Mouse (Mus musculus) cerebellum, adult 9-10 months (tissue): ENCODE results near the gene Ylpm1.
A peak's percentile ranks its signal among the peaks of the same experiment; 100 is the strongest.

Experiments
- DNase-seq: peaks from one replicate; pipeline ENCODE4 v3.0.0; 2022

Ylpm1 gene

DNA sequence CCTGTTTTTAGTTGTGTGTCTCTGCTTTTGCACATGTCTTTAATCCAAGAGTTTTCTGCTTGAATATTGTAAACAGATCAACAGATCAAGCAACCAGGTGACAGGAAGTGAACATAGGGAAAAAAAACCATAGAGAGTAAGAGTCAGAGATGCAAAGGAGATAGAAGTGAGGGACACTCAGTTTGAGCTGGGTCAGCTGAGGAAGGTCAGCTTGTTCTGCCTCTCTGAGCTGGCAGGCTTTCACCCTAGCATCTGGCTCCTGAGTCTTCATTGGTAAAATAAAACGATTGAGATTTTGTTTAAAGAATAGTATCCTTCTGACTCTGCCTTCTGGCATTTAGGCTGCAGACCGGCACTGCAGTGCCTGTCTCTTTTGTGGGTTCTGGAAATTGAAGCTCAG, 14.4 kb downstream of the Ylpm1 start:
- no peak for DNase-seq

DNA sequence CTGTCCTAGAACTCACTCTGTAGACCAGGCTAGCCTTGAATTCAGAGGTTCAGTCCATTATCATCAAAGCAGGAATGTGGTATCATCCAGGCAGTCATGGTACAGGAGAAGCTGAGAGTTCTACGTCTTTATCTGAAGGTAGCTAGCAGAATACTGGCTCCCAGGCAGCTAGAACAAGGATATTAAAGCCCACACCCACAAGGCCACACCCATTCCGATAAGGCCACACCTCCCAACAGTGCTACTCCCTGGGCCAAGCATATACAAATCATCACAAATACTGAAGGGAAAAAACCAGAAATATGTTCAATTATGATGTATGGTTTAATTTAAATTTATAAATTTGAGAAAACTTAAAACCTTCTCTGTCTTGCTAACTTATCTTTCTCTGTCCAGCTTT, 16.1 kb downstream of the Ylpm1 start:
- no peak for DNase-seq

GRCm38 (mm10) chr12:85022071-85022470, 25.9 kb downstream of the Ylpm1 start:
- DNase-seq: no peak

GRCm38 (mm10) chr12:85032710-85033109, 36.6 kb downstream of the Ylpm1 start:
- DNase-seq: peak; percentile 26

DNA sequence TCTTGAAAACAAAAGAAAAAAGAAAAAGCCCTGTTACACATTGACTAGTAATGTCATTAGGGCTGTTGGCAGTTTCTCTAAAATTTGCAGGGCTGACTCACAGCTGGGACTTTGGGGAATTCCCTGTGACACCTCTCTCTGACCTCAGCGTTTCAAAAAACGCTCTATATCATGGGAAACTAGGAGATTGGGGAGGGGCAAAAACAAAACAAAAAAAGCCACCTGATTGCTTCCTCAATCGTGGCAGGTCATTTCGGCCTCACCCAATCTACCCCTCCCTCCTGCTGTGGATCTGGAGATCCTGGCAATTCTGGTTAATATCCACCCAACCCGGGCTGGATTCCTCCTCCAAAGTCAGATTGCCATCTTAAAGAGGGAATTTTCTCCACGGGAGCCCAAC, 55.1 kb downstream of the Ylpm1 start:
- no peak for DNase-seq

- DNase-seq: no peak
These were observed 74.9 kb downstream of the Ylpm1 start for GRCm38 (mm10) chr12:85071043-85071442.

- DNase-seq: peak; percentile 33
These were observed 81.0 kb downstream of the Ylpm1 start for GRCm38 (mm10) chr12:85077100-85077499.

DNA sequence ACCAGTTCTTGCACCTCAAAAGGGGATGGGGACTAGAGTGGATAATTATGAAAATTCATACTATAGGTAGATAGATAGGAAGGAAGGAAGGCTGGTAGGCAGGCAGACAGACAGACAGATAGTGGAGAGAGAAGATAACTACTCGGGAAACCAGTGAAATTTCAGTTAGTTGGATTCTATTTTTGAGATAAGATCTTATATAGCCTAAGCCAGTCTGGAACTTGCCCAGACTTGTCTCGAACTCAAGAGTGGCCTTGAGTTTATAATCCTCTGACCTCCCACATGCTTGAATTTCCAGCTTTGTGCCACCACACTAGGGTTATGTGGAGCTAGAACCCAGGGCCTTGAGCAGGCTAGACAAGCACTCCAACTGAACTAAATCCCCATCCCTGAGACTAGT, 88.1 kb downstream of the Ylpm1 start:
- DNase-seq: no peak

DNA sequence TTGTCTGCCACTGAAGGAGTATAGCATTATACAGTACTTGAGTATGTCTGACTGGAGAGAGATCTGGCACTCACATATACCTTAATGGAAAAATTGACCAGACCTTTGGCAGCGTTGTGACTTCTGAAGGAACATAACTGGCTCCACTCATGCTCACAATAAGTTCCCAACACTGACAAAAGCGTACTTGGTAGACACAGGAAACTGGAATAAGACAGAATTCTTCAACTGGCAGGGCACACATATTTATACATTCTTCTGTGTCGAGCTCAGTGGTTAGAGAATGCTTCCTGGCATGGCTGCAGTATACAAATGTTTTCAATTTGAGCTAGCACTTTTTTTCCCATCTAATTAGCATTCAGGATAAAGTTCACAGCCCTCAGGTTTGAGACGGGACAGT, 88.8 kb downstream of the Ylpm1 start:
- no peak for DNase-seq

- DNase-seq: no peak
These were observed 91.7 kb downstream of the Ylpm1 start for GRCm38 (mm10) chr12:85087845-85088244.

DNA sequence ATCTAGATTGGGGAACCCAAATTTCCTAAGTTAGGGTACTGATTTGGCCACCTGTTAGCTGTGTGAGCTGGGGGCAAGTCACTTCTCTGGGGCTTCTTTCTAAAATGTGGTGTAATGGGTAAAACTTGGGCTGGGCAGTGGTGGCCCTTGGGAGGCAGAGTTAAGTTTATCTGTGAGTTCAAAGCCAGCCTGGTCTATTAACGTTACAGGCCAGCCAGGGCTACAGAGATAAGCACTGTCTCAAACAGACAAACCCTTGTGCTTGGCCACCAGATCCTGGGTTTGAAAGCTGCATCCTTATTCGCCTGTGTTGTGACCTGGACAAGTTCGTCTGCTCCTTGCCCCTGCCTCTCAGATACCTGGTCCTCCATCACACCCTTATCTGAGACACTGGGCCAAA, 95.1 kb downstream of the Ylpm1 start:
- DNase-seq: no peak

DNA sequence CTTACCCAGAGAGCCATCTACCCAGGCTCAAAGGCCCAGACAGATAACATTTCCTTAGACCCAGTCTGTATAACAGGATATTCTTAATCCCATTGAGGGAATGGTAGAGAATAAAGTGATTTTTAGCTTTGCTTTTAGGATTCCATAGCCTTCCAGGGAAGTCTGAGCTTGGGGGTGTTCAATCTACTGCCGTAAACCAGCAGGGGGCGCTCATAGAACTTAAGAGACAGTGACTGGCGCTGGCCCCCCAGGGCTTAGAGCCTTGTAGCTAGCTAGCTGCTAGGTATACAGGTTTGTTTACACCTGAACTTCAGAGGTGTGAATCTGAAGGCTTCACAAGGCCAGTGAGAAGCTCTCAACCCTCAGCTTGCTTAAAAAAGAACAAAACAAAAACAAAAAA, 96.1 kb downstream of the Ylpm1 start:
- DNase-seq: peak; percentile 64

DNA sequence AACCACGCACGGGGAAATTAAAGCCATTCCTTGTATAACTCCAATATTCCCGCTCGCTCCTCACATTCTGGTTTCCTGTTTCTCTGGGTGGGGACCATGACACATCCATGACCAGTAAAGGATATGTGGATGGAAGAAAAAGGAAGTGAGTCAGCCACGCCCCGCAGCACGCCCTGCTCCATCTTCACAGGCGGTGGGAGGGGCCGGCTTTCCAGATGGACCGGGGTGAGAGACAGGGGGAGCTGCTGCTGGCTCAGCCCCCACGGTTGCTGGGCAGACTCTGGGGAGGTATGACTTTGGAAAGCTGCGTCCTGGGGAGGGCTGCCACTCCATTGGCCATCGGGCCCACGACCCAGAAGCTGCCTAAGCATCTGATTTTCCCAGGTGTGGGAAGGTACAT, 97.9 kb downstream of the Ylpm1 start:
- DNase-seq: no peak

- no peak for DNase-seq
These were observed 98.6 kb downstream of the Ylpm1 start for GRCm38 (mm10) chr12:85094706-85095105.

DNA sequence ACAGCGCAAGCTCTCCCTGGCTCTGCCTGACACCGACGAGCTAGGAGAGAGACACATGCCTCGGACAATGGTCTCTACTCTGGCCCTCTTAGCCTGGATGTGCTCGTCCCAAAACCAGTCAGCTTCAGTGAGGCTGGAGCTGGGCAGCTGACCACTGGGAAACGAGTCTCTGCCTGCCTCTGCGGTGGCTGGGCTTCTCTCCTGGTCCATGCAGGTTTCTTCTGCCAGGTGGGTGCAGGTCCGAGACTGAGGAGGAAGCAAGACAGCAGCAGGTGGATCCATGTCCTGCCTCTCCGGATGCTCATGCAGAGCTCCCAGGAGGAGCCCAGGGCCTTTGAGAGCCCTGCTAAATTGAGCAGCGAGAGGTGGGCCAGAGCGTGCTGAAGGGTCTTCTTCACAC, 99.0 kb downstream of the Ylpm1 start:
- DNase-seq: no peak

GRCm38 (mm10) chr12:85095859-85096258, 99.7 kb downstream of the Ylpm1 start:
- DNase-seq: no peak

DNA sequence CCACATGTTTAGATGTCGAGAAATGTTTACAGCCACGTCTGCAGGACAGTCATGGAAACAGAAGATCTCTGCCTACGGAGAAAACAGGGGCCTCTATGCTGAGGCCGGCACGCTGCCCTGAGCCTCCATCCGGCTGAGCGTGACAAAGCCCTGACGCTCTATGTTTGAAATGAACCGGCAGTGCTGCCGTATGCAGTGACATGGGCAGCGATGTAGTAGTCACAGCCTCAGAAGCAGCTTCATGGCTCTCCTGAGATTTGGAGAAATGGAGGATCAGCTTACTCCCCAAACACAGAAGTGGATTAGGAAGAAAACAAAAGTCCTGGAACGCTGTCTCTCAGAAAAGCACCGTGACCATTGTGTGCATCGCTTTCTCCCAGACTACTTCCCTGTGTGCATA, 104.9 kb downstream of the Ylpm1 start:
- no peak for DNase-seq

DNA sequence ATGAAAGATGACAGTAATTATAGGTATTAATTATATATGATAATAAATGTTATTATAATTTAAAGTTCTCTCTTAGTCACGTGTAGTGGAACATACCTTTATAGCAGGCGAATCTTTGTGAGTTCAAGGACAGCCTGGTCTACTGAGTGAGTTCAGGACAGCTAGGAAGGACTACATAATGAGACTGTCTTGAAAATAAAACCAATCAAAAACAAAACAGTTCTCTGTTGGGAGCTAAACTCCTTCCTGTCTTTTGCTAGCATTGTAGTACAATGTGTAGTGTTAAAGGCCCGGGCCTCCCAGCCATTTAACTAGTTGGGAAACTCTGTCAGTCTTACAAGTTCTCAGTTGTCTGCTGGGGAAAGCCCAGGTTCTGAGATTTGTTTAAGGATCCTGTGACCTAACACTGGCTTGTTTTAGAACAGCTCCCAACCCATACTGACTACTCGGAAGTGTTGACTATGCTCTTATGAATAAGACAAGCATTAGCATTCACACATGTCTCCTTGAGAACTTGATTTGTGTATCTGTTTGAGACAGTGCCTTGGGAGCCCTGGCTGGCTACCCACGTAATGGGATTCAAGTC, 105.5 kb downstream of the Ylpm1 start:
- no peak for DNase-seq

DNA sequence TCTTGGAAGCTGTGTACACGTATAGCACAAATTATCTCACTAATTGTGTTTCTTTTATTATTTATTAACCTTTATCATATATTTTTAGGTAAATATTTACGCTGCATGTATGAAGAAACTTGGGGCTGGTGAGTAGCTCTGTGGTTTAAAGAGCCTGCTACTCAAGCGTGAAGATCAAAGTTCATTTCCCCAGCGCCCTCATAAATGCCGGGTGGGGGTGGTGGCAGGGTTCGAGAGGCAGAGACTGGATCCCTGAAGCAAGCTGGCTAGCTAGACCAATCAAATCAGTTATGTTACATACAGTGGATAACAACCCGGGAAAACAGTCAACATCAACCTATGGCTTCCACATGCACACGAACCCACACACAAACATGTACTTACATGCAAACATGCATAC, 107.0 kb downstream of the Ylpm1 start:
- DNase-seq: no peak

DNA sequence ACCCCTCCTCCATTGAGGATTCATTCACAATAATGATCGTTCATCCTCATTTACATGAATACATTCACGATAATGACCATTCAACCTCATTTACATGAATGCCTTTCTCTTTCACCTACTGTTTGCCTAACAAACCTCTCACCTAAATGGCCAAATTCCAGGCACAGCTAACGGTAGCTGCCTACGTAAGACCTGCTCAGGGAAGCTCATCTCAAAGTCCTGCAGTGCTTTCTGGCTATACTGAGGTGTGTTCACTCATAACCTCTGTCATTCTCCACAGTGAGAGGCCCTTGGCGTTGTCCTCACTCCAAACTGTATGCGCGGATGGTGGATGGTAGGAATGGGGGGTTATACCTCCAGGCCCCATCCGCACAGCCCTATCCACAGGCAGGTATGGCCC, 108.7 kb downstream of the Ylpm1 start:
- no peak for DNase-seq

GRCm38 (mm10) chr12:85106292-85106691, 110.2 kb downstream of the Ylpm1 start:
- DNase-seq: no peak

DNA sequence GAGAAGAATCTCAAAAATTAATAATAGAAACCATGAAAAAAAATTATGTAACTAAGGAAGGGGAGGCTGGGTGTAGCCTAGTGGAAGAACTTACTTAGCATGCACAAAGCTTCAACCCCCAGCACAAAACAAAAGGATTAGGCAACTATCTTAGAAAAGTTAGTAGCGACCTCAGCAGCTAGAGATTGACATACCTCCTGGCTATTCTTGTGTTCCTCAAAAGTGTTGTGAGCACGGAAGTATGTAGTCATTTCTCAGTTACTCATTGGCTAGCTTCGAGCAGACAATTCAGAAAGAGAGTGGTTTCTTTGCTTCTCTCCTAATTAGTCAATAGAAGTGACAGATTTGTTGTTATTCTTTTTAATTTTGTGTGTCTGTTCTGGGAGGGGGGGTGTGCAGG, 112.5 kb downstream of the Ylpm1 start:
- no peak for DNase-seq

DNA sequence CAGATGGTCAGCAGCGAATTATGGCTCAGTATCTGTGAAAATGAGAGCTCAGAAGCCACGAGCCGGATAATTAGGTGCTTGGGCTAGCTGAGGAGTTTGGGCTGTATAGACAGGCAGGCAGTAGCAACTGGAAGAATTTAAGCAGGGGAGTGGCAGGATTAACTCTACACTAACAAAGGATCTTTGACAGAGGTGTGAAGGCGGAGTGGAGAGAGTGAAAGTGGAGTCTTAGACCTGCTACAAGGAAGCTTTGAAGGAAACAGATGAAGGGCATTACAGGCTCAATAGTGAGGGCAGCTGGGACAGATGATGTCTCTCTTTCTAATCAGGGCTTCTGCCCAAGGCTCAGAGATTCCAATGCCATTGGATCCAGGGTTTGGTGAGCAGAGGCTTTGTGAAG, 113.3 kb downstream of the Ylpm1 start:
- no peak for DNase-seq

DNA sequence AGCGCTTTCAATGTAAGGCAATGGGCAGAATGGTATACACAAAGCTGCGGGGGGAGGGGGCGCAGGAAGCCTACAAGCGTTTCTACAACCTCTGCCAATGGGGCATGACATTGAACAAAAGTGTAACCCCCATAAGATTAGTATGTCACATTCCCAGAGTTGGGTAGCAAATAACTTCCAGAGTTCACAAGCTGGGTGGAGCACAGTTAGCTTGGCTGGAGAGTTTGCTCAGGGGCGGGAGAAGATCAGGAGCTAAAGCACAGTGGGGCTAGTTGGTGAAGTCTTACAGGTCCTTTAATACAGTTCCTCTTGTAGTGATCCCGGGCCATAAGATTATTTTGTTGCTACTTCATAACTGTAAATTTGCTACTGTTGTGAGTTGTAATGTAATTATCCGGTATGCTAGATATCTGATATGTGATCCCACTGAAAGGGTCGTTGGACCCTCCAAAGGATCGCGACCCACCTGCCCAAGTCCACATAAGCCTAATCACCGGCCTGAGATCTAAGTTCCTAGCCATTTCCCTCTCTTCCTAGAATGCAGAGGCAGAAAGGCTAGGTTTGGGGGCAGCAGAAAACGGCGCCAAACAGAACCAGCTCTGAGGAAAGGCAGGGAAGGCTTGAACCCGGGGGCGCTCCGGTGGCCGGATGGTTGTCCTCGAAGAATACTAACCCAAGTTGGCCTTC, 114.0 kb downstream of the Ylpm1 start:
- peak; percentile 34 for DNase-seq
